Mouse (Mus musculus) gastrocnemius, postnatal 25 days (tissue): Measurements from ENCODE around the gene Sec61a1. TPM values are rescaled to one million over a fixed set of nuclear protein-coding genes. Genes with fewer than 3 reads are reported as not detected.

Source experiments
- DNase-seq: peaks from one replicate; pipeline ENCODE4 v3.0.0; 2022
- long read RNA-seq, 2 experiments: library from polyadenylated mRNA; stranded (forward); transcript quantifications; one replicate each; pipeline ENCODE4 v2.0.0; 2021
- total RNA-seq, 2 experiments: library from RNA; stranded (reverse); gene quantifications; 1 replicate in 1 of 2; 2 replicates in 1 of 2; pipeline ENCODE4 v1.2.3; 2021

Sec61a1 gene
- 10 to 100 TPM; 22.1 to 22.9 TPM for total RNA-seq
- long read RNA-seq, experiment 1, transcript Sec61a1-201 (12 exons, 3,172 nt): major isoform, 9 of 13 reads
- long read RNA-seq, experiment 1, partial matches to known transcripts: 0 of 13 reads
- long read RNA-seq, experiment 1, other reads (novel, unspliced or antisense): 3 of 13 reads
- long read RNA-seq, experiment 2, transcript Sec61a1-201 (12 exons, 3,172 nt): major isoform, 6 of 10 reads
- long read RNA-seq, experiment 2, partial matches to known transcripts: 0 of 10 reads
- long read RNA-seq, experiment 2, other reads (novel, unspliced or antisense): 3 of 10 reads

DNA sequence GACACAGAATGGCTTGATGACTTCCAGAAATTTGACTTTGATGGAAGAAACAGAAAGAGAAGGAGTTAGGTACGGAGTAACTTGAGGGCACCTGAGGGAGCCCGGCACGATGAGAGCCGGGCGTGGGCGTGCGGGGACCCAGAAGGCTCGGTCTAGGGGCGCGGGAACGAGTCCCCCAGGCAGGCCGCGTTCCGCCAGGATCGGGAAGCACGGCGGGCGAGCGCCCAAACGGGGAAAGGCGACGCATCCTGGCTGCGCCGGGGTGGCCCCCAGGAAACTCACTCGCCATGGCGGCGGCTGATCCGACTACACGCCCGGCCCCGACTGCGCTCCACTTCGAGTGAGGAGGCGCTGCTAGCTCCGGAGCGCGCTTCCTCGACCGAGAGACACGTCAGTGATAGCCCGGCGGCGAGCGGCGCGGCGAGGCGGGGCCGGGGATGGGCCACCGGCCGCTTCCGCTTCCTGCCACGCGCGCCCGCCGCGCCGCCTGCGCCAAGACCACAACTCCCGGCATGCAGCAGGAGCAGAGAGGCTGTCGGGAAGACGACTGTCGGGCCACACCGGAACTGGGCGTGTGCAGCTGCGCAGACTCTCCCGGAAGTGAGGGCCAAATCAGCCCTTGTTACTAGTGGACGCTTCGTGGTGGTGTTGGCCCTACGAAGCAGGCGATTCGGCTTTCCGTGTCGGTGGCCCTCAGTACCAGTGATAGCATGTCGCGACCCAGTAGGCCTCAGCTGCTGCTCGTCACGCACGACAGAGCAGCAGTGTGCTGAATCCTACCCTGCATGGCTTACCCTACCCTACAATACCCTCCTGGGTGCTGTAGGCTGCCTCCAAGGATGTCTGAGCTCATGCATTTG is at the start of gene Sec61a1:
Sec61a1 (minus strand) TSS at position 502 of the 860 bp plus-strand sequence.
- peak; percentile 98 for DNase-seq

GRCm38 (mm10) chr6:88566676-88567075 is 48.0 kb upstream of the Sec61a1 start:
- DNase-seq: no peak

- DNase-seq: no peak
Observed at GRCm38 (mm10) chr6:88565033-88565432, 46.3 kb upstream of the Sec61a1 start.

DNA sequence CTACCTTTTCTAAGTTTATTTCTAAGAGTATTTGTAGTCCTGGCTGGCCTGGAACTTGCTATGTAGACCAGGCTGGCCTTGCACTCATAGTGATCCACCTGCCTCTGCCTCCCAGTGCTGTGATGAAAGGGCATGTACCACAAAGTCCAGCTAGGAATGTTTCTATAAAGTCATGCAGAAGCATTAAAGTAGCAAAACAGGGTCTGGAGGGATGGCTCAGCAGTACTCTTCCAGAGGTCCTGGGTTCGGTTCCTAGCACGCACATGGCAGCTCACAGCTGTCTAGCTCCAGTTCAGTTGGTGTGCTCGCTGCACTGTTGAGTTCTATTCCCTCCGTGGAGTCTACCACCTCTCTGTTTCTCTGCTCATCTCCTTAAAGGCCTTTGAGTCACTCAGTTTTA is 41.5 kb upstream of the Sec61a1 start:
- no peak for DNase-seq

DNA sequence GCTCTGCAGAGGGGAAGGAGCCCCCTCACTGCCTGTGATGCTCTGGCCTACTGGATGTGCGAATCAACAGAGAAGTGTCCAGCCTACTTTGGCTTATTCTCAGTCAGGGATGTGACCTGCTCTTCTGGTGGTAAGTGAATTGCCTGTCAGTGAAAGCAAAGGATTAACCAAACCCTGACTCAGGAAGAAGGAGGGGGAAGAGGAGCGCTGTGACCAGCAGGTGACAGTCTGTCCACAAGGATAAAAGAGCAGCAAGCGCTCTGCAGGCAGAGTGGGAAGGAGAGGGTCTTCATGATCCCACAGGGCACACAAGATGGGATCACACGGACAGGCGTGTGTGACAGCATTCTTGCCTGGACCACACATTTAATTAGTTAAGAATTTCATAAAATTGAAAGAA is 41.0 kb upstream of the Sec61a1 start:
- no peak for DNase-seq

- peak; percentile 73 for DNase-seq
Observed at GRCm38 (mm10) chr6:88558076-88558475, 39.4 kb upstream of the Sec61a1 start.

DNA sequence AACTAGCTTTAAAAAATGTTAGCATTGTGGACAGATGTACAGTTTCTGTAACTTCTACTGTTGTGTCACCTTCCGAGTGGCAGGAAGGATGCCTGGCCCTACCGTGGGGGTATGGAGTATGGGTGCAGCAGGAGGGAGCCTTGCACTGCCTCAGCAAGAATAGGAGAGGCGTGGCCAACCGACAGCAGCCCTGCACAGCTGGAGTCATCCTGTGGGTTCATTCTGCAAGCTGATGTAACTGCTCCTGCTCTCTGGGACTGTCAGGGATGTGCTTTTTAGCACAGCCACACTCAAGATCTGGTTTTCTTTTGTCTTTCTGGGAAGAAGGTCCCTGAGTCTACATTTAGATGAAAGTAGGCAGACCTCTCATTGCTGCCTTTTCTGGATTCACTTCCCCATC is 38.8 kb upstream of the Sec61a1 start:
- no peak for DNase-seq

DNA sequence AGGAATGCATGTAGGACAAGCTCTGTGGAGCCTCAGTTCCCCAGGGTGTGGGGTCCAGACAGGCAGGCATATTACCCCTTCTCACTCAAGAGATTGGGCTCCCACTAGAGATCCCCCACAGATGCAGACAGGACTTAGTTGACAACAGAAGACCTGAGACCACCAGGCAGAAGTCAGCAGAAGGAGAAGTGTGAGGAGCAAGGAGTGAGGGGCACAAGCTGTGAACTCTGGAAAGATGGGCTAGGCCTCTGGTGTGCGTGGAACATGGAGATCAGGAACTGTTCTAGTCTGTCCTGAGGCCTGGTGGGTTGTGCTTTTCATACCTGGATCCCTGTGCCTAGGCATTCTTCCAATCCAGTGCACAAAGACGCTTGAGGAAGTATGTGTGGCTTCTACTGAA is 31.2 kb upstream of the Sec61a1 start:
- DNase-seq: no peak

GRCm38 (mm10) chr6:88549137-88549814 is 30.6 kb upstream of the Sec61a1 start:
- no peak for DNase-seq

- DNase-seq: no peak
Observed at GRCm38 (mm10) chr6:88548405-88549049, 29.8 kb upstream of the Sec61a1 start.

- DNase-seq: no peak
Observed at GRCm38 (mm10) chr6:88545397-88545790, 26.7 kb upstream of the Sec61a1 start.

GRCm38 (mm10) chr6:88544644-88545396 is 26.1 kb upstream of the Sec61a1 start:
- DNase-seq: no peak

- no peak for DNase-seq
Observed at GRCm38 (mm10) chr6:88544241-88544640, 25.5 kb upstream of the Sec61a1 start.

DNA sequence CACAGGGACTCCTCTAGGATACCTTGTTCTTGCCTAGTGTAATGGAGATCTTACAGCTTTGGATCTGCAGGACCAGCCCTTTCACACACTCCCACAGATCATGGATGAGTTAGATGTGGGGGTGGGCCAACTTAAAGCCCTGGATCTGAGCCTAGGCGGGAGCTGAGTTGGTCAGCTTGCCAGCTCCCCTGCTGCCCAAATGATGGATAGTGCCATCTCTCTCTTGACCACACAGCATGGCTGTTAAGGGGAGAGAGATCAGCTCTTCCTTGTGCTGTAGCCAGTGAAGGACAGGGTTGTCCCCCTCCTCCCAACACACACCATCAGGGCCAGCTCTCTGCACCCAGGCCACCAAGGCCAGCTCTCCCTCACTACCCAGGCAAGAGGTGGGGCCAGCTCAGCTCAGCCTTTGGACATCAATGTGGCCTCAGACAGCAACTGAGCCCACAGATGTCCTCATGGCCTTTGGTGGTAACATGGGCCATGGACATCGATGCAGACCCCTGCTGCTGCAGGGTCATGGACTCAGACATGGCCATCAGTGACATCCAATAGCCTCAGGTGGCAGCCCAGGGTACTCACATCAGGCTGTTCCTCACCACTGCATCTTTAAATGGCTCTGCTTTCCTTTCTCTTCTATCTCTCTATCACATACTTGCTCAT is 21.5 kb upstream of the Sec61a1 start:
- DNase-seq: no peak

- DNase-seq: no peak
Observed at GRCm38 (mm10) chr6:88530306-88530705, 11.6 kb upstream of the Sec61a1 start.

GRCm38 (mm10) chr6:88524056-88524455 is 5.4 kb upstream of the Sec61a1 start:
- DNase-seq: no peak

DNA sequence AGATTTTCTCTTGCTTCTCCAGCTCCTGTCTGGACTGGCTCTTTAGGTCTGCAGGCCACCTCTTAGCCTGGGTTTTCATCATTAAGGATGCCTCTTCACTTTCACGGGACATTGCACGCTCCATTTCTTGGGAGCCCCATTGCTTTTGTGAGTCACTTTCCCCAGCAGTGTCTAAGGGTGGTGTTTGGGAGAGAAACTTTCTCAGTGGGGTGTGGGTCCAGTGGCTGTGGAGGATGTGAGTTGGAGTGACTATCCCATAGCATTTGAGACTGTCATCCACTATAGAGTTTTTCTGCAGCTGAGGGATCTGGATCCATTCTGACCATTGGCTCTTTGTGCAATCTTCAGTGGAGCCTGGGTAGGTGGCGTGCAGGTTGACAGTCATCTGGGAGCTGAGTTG is 4.7 kb upstream of the Sec61a1 start:
- DNase-seq: no peak

DNA sequence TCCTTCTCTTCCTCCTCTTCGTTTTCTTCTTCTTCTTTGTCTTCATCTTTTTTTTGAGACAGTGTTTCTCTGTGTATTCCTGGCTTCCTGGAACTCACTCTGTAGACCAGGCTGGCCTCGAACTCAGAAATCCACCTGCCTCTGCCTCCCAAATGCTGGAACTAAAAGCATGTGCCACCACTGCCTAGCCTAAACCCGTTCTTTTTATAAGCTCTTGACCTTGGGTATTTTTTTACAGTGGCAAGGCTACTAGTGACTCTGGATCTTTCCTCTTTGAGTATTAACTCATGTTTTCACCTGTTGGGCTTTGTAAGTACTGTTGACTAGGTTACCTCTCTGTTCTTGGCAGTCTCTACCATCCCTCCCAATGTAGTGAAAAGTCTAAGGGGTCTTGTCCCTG is 4.3 kb upstream of the Sec61a1 start:
- DNase-seq: no peak

GRCm38 (mm10) chr6:88522606-88523005 is 3.9 kb upstream of the Sec61a1 start:
- no peak for DNase-seq

DNA sequence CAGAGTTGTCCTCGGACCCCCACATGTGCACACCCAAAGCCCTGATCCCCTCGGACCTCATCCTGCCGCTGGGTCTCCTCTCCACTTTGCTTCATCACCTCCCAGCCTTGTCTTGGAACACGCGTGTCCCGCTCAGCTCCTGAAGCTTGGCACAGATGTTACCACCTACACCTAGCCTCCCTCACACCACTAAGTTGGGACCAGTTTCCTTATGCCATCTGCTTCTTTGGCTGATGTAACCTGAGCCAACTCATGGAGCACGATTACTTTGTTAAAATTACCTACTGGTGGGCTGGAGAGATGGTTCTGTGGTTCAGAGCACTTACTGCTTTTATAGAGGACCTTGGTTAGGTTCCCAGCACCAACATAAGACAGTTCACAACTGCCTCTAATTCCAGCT is 3.1 kb upstream of the Sec61a1 start:
- no peak for DNase-seq
